Mouse (Mus musculus) spleen, adult 10 weeks (tissue): ENCODE data around the gene Kcng4. TPM values are rescaled to one million over a fixed set of nuclear protein-coding genes. Genes with fewer than 3 reads are reported as not detected.

Source experiments
- polyA plus RNA-seq: library from polyadenylated mRNA; stranded (reverse); fragments of 350-450 nt; fragmentation: Illumina TruSeq; extraction: RNeasy Lipid Tissue Mini Kit (QIAGEN cat#74804); gene quantifications from one replicate; pipeline ENCODE4 v1.2.3, GENCODE M21; 2015; ENCODE audit warnings: low replicate concordance; ENCODE audit not compliant: insufficient read depth

The Kcng4 gene
- polyA plus RNA-seq, result 0.07 TPM

GRCm38 (mm10) chr8:119635378-119635777, at the start of gene Kcng4:
Gene Kcng4, minus strand, starts transcription at chr8:119635680.

DNA sequence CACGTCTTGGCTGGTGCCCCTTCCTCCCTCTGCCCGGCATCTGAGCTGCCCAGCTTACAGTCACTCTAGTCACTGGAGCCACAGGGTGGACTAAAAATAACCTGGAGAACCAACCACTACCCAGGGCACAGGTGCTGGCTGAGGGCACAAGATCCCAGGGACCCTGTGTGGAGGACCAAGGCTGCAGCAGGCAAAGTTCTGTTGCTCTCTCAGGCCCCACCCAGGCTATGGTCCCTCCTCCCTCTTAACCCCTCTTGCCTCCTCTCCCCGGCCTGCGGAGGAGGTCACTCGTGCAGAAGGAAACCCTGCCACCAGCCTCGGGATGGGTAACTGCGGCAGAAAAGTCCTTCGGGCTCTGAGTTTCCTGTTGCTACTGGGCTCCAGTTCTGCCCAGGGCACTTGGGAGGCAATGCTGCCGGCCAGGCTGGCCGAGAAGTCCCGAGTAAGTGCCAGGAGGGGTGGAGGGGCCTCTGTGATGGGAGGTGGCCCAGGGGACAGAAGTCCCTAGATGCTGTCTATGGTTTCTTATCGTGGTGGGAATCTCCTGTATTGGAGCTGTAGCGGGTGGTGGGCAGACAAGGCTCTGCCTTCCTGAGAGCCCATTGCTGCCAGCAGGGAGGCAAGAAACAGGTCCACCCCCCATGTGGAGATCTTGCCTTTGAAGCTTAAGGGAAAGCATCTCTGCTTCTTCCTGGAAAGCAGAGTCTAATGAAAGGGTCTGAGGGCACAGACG, 30.9 kb upstream of the Kcng4 start, which contains the start of gene Wfdc1:
Gene Wfdc1, plus strand, starts transcription at position 147 of the 733 bp plus-strand sequence.

DNA sequence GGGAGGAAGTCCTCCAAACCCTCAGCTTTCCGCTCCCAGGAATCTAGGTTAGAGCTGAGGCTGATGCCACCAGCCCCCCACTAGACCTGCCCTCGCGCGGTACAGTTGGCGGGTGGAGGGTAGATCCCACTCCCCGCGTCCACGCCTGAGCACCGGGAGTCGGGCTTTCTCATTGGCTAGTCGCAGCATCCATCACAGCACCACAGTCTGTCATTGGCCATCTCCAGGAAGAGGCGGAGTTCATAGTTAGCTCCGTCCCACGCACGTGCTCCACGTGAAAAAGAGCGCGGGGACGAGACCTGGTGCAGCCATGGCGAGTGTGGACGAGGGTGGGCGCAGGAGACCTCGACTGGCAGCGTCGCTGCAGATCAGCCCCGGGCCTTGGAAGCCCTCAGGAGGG, 23.0 kb downstream of the Kcng4 start, which contains the start of gene Adad2:
Gene Adad2, plus strand, starts transcription at position 277 of the 400 bp plus-strand sequence.

GRCm38 (mm10) chr8:119604996-119605395, 30.5 kb downstream of the Kcng4 start, which contains the start of gene Taf1c:
Gene Taf1c, minus strand, starts transcription at chr8:119605222.

GRCm38 (mm10) chr8:119574437-119575365, 60.8 kb downstream of the Kcng4 start, which contains the start of the genes Hsdl1 and Dnaaf1:
Gene Hsdl1, minus strand, starts transcription at chr8:119575183.
Gene Dnaaf1, plus strand, starts transcription at chr8:119575235.

Other genes starting within 250 kb of the Kcng4 start
- 6.8 TPM for gene Mlycd, start 240.8 kb downstream of the Kcng4 start, polyA plus RNA-seq
- 1.3 TPM for gene Osgin1, start 201.6 kb downstream of the Kcng4 start, polyA plus RNA-seq
- 0.26 TPM for gene Necab2, start 189.0 kb downstream of the Kcng4 start, polyA plus RNA-seq
- 0.17 TPM for gene Slc38a8, start 134.0 kb downstream of the Kcng4 start, polyA plus RNA-seq
- 65.4 TPM for gene Mbtps1, start 76.9 kb downstream of the Kcng4 start, polyA plus RNA-seq
- gene Hsdl1, start 60.5 kb downstream of the Kcng4 start, polyA plus RNA-seq, result 31.2 TPM
- not detected for gene Dnaaf1, start 60.4 kb downstream of the Kcng4 start, polyA plus RNA-seq
- gene Taf1c, start 30.5 kb downstream of the Kcng4 start, polyA plus RNA-seq, result 2.6 TPM
- gene Adad2, start 22.9 kb downstream of the Kcng4 start, polyA plus RNA-seq, result not detected
- 1.4 TPM for gene Wfdc1, start 30.7 kb upstream of the Kcng4 start, polyA plus RNA-seq
- gene Atp2c2, start 64.3 kb upstream of the Kcng4 start, polyA plus RNA-seq, result not detected
- 4.4 TPM for gene Tldc1, start 142.7 kb upstream of the Kcng4 start, polyA plus RNA-seq
- gene Cotl1, start 204.9 kb upstream of the Kcng4 start, polyA plus RNA-seq, result 125 TPM
- 1.6 TPM for gene Klhl36, start 226.6 kb upstream of the Kcng4 start, polyA plus RNA-seq